Comparison of ENCODE assay signal across 21 mouse cellular contexts in the genomic region with DNA sequence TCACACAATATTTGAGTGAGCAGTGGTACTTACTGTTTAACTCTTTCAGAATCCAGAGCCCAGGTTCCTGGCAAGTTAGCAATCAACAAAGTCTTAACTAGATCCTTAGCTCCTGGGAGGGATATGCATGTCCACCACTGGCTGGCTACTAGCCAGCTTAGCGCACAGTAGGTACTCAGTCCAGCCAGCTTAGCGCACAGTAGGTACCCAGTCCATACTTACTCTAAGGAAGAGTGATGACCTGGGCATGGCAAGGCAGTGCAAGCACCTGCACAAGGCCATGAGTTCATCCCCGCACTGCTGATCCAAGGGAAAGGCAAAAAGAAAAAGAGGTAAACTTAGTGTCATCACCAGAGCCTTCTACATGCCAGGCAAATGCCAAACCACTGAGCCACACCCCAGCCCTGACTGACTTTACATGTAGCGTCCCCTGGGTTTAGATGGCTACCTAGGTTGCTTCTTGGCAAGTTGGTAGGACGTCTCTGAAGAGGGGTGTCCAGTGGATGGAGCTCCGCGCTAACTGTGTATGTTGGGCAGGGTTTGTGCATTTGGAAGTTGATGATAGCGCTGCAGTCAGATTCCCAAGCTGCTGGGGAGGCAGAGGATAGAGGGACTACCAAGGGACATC. TPM values are rescaled to one million over a fixed set of nuclear protein-coding genes. Genes with fewer than 3 reads are reported as not detected.
A peak's percentile ranks its signal among the peaks of the same experiment; 100 is the strongest.
DNase-seq lines count a peak whose midpoint lies in the region; ATAC-seq and TF ChIP-seq lines count a peak whose summit lies in the region.
"Had no signal": no experiment of that assay in that cellular context is flagged by ENCODE, and none has a peak within 500 bp of the region (broad histone marks: within the 10 kb centered on the region; RNA-seq: fewer than 3 reads in every experiment).

No protein-coding gene starts in this region.

- ATAC-seq in heart, postnatal 0 days (ENCODE audit: insufficient read depth, low read depth), result no peak
- ATAC-seq in hindbrain, embryonic 11.5 days (ENCODE audit: low FRiP score), result no peak
- ATAC-seq: forebrain, embryonic 14.5 days; midbrain, embryonic 16.5 days had no signal

- no peak overlapping the region for H3K4me2 ChIP-seq in heart, postnatal 0 days (ENCODE audit: low read depth, low read length)
- H3K4me2 ChIP-seq in hindbrain, embryonic 11.5 days (replicated peaks; ENCODE audit: low read depth, low read length), result no peak overlapping the region
- H3K4me2 ChIP-seq: embryonic facial prominence, embryonic 12.5 days; hindbrain, embryonic 12.5 days; lung, embryonic 15.5 days; neural tube, embryonic 15.5 days had no signal

- no peak for TF ChIP-seq POLR2A in MEL (IDR thresholded peaks at IDR 0.05; ENCODE audit: control insufficient read depth in 1 of 2, insufficient read depth in 1 of 2, low read depth in 1 of 2, low read length in 2 of 2, poor library complexity in 1 of 2)
- no peak for TF ChIP-seq POLR2A in olfactory bulb, adult 2 months (IDR thresholded peaks at IDR 0.05; ENCODE audit: insufficient read depth, low read depth, low read length)

- H3K9ac ChIP-seq in heart, postnatal 0 days (replicated peaks; ENCODE audit: low read depth, low read length), result no peak overlapping the region
- no peak overlapping the region for H3K9ac ChIP-seq in MEL (ENCODE audit: control insufficient read depth, low read depth, low read length, poor library complexity, severe bottlenecking)
- H3K9ac ChIP-seq in hindbrain, embryonic 11.5 days (ENCODE audit: low read depth, low read length), result no peak overlapping the region
- H3K9ac ChIP-seq: embryonic facial prominence, embryonic 12.5 days; hindbrain, embryonic 12.5 days; liver, embryonic 14.5 days; lung, embryonic 15.5 days; neural tube, embryonic 15.5 days had no signal

- H3K27me3 ChIP-seq in heart, postnatal 0 days (ENCODE audit: control insufficient read depth, insufficient read depth, low read length), result no peaks in the 10 kb centered on the region
- H3K27me3 ChIP-seq in MEL (ENCODE audit: control insufficient read depth in 1 of 2, insufficient read depth in 2 of 2, low read length in 2 of 2), result no peaks in the 10 kb centered on the region
- H3K27me3 ChIP-seq in hindbrain, embryonic 11.5 days (ENCODE audit: control insufficient read depth, insufficient read depth, low read length), result no peaks in the 10 kb centered on the region
- H3K27me3 ChIP-seq: embryonic facial prominence, embryonic 12.5 days; hindbrain, embryonic 12.5 days; lung, embryonic 15.5 days; neural tube, embryonic 15.5 days had no signal

- TF ChIP-seq EP300 in heart, postnatal 0 days (IDR thresholded peaks at IDR 0.05; ENCODE audit: low read depth), result no peak
- TF ChIP-seq EP300 in MEL (IDR thresholded peaks at IDR 0.05; ENCODE audit: low read depth in 1 of 2, low read length in 2 of 2), result no peak

- 94% methylated on average over 8 of the region's 8 CpGs for WGBS in heart, postnatal 0 days
- 96% methylated on average over 8 of the region's 8 CpGs for WGBS in olfactory bulb, adult 2 months
- 96% methylated on average over 8 of the region's 8 CpGs for WGBS in hindbrain, embryonic 11.5 days

- no peak for TF ChIP-seq CTCF in heart, postnatal 0 days (IDR thresholded peaks at IDR 0.05; ENCODE audit: low read depth)
- no peak for TF ChIP-seq CTCF in MEL (IDR thresholded peaks at IDR 0.05 in 2 of 3, conservative IDR thresholded peaks at IDR 0.05 in 1 of 3; ENCODE audit: control insufficient read depth in 1 of 3, insufficient read depth in 1 of 3, low read depth in 2 of 3, low read length in 3 of 3, poor library complexity in 1 of 3, severe bottlenecking in 1 of 3)
- no peak for TF ChIP-seq CTCF in olfactory bulb, adult 2 months (IDR thresholded peaks at IDR 0.05; ENCODE audit: insufficient read depth, low read depth, low read length)

- H3K36me3 ChIP-seq in heart, postnatal 0 days (replicated peaks; ENCODE audit: control insufficient read depth, insufficient read depth, low read length), result no peaks in the 10 kb centered on the region
- peaks cover 0 to 48% of the 10 kb centered on the region in 2 experiments; a peak in 2 of 4 replicates for H3K36me3 ChIP-seq in MEL (ENCODE audit: control insufficient read depth in 1 of 2, insufficient read depth in 2 of 2, low read length in 2 of 2)
- no peaks in the 10 kb centered on the region for H3K36me3 ChIP-seq in hindbrain, embryonic 11.5 days (ENCODE audit: control insufficient read depth, insufficient read depth, low read length)
- H3K36me3 ChIP-seq: lung, embryonic 15.5 days; neural tube, embryonic 15.5 days had no signal

- peaks cover 66% of the 10 kb centered on the region for H3K4me1 ChIP-seq in heart, postnatal 0 days (ENCODE audit: control insufficient read depth, insufficient read depth)
- H3K4me1 ChIP-seq in MEL (ENCODE audit: control insufficient read depth in 1 of 2, insufficient read depth in 2 of 2, low read length in 2 of 2), result peaks cover 7 to 60% of the 10 kb centered on the region in 2 experiments
- H3K4me1 ChIP-seq in olfactory bulb, adult 2 months (ENCODE audit: control insufficient read depth, insufficient read depth, low read length), result peaks cover 48% of the 10 kb centered on the region
- H3K4me1 ChIP-seq in hindbrain, embryonic 11.5 days (replicated peaks; ENCODE audit: control insufficient read depth, insufficient read depth, low read length), result peaks cover 5% of the 10 kb centered on the region

- intact Hi-C loops in heart, postnatal 25 days (cut with DNase I), result no loop called here

- TF ChIP-seq RAD21 in MEL (IDR thresholded peaks at IDR 0.05; ENCODE audit: low read depth, low read length), result no peak

- peak overlapping the region; percentile 69 for H3K27ac ChIP-seq in heart, postnatal 0 days (ENCODE audit: low read depth)
- H3K27ac ChIP-seq in MEL (ENCODE audit: control insufficient read depth, low read depth, low read length), result no peak overlapping the region
- H3K27ac ChIP-seq in olfactory bulb, adult 2 months (ENCODE audit: insufficient read depth, low read depth, low read length), result peak overlapping the region; percentile 78; the same call in 1 of the 2 replicates
- H3K27ac ChIP-seq in hindbrain, embryonic 11.5 days (ENCODE audit: low read depth, low read length), result no peak overlapping the region
- H3K27ac ChIP-seq: embryonic facial prominence, embryonic 12.5 days; hindbrain, embryonic 12.5 days; kidney, postnatal 0 days; liver, embryonic 14.5 days; lung, embryonic 15.5 days; neural tube, embryonic 15.5 days had no signal

- DNase-seq in heart, adult 11 months, result peak; percentile 90
- DNase-seq in heart, adult 9 months (ENCODE audit: low spot score in 2 of 2), result no peak
- no peak for DNase-seq in heart, postnatal 0 days (ENCODE audit: low spot score)
- DNase-seq in heart, postnatal 25 days (ENCODE audit: low spot score), result no peak
- no peak for DNase-seq in MEL (ENCODE audit: low read depth, low spot score)
- DNase-seq in hindbrain, embryonic 11.5 days (ENCODE audit: low spot score), result no peak
- DNase-seq: cerebellum, adult 18-20 months; kidney, adult 2 months; layer of hippocampus, adult 9-11 months had no signal

- peaks cover 96% of the 10 kb centered on the region for H3K79me2 ChIP-seq in MEL (ENCODE audit: control insufficient read depth, insufficient read depth, low read length, poor library complexity)

- no peaks in the 10 kb centered on the region for H3K9me3 ChIP-seq in heart, postnatal 0 days (replicated peaks; ENCODE audit: control insufficient read depth, low read length)
- H3K9me3 ChIP-seq in MEL (replicated peaks; ENCODE audit: insufficient read depth, low read length), result no peaks in the 10 kb centered on the region
- H3K9me3 ChIP-seq in hindbrain, embryonic 11.5 days (ENCODE audit: control insufficient read depth, low read length), result no peaks in the 10 kb centered on the region
- H3K9me3 ChIP-seq: embryonic facial prominence, embryonic 12.5 days; G1E; hindbrain, embryonic 12.5 days; lung, embryonic 15.5 days; neural tube, embryonic 15.5 days had no signal

- no peak overlapping the region for H3K4me3 ChIP-seq in heart, postnatal 0 days (ENCODE audit: low read depth, low read length)
- H3K4me3 ChIP-seq in MEL (ENCODE audit: control insufficient read depth in 1 of 2, insufficient read depth in 1 of 2, low read depth in 2 of 2, low read length in 2 of 2), result no peak overlapping the region
- H3K4me3 ChIP-seq in olfactory bulb, adult 2 months (ENCODE audit: insufficient read depth, low read depth, low read length), result no peak overlapping the region
- no peak overlapping the region for H3K4me3 ChIP-seq in hindbrain, embryonic 11.5 days (ENCODE audit: low read depth, low read length)
- H3K4me3 ChIP-seq: embryonic facial prominence, embryonic 12.5 days; erythroblast, embryonic 14.5 days; hindbrain, embryonic 12.5 days; left cerebral cortex, adult 2 months; lung, embryonic 15.5 days; neural tube, embryonic 15.5 days had no signal

TF ChIP-seq in MEL, 35 proteins besides CTCF, POLR2A, EP300 and RAD21:
- TF ChIP-seq ZKSCAN1 (IDR thresholded peaks at IDR 0.05; ENCODE audit: low read depth, low read length), result peak; percentile 100
- TF ChIP-seq MAFK (IDR thresholded peaks at IDR 0.05; ENCODE audit: borderline replicate concordance, low read depth, low read length), result no peak

RNA-seq across cellular contexts. Expression of gene Rapgef1, which starts 6.2 kb away (rescaled TPM):
- total RNA-seq in heart, postnatal 0 days (2014; rRNA removed; ENCODE audit: low replicate concordance), result 47.6 and 64.0 TPM in 2 replicates
- 6.7 and 9.0 TPM in 2 replicates for polyA plus RNA-seq in heart, postnatal 0 days (2015; fragmentation: Nextera tagmentation; extraction: Ambion mirVana)
- 10 to 100 TPM; 85.1 to 94.1 TPM for total RNA-seq in heart, postnatal 25 days (2021)
- total RNA-seq in MEL (2012; rRNA removed), result 69.7 and 77.0 TPM in 2 replicates
- 10 to 100 TPM; 57.2 to 88.3 TPM for polyA plus RNA-seq in MEL (2012; ENCODE audit: insufficient read depth in 1 of 2, insufficient read length in 2 of 2, low read depth in 1 of 2, low replicate concordance in 2 of 2, missing spikeins in 1 of 2)
- 75.7 TPM in 1 of 2 replicates, not detected in the other for polyA plus RNA-seq in olfactory bulb, adult 2 months (2012; ENCODE audit: insufficient read depth, insufficient read length, low replicate concordance, missing spikeins)
- 13.3 and 14.3 TPM in 2 replicates for polyA plus RNA-seq in hindbrain, embryonic 11.5 days (2014; fragmentation: Nextera tagmentation; extraction: Ambion mirVana)

Comparison
In these comparisons a context has a peak if more than half of its experiments do, and no peak if none do; other contexts are left out.
1. H3K27ac ChIP-seq: peak in heart, postnatal 0 days (single experiment) and olfactory bulb, adult 2 months (single experiment); none in MEL (single experiment) and hindbrain, embryonic 11.5 days (single experiment).